Mouse (Mus musculus) liver, postnatal 0 days (tissue): ENCODE results near the gene Gm10309. TPM values are rescaled to one million over a fixed set of nuclear protein-coding genes. Genes with fewer than 3 reads are reported as not detected.
A peak's percentile ranks its signal among the peaks of the same experiment; 100 is the strongest.

Experiments used
- ATAC-seq: fragments of 200-750 bp; cut with Nextera tagmentation; 2 replicates; pipeline ENCODE4 v1.8.0; 2017; ENCODE audit warnings: mild to moderate bottlenecking, moderate library complexity
- DNase-seq: peaks from one replicate; pipeline ENCODE4 v3.0.0-alpha.2; 2016
- H3K27ac ChIP-seq: fragments of 300-500 bp; sonication (generic); 2 replicates; pipeline ENCODE4 v1.5.1; 2014; ENCODE audit warnings: antibody characterized with exemption, moderate library complexity, mild to moderate bottlenecking, low read depth
- H3K27me3 ChIP-seq: fragments of 300-500 bp; sonication (generic); 2 replicates; pipeline ENCODE4 v1.6.1; 2014; ENCODE audit warnings: low read length, control low read depth, mixed read lengths; ENCODE audit not compliant: insufficient read depth
- H3K36me3 ChIP-seq: fragments of 300-500 bp; sonication (generic); replicated peaks from 2 replicates; pipeline ENCODE4 v1.6.1; 2014; ENCODE audit warnings: mild to moderate bottlenecking, control low read depth, low read length, moderate library complexity, mixed read lengths; ENCODE audit not compliant: insufficient read depth
- H3K4me1 ChIP-seq: fragments of 300-500 bp; sonication (generic); 2 replicates; pipeline ENCODE4 v1.6.1; 2014; ENCODE audit warnings: antibody characterized with exemption, mild to moderate bottlenecking, control low read depth; ENCODE audit not compliant: insufficient read depth
- H3K4me2 ChIP-seq: fragments of 300-500 bp; sonication (generic); 2 replicates; pipeline ENCODE4 v1.6.1; 2014; ENCODE audit warnings: low read depth, mild to moderate bottlenecking, low read length, moderate library complexity, mixed read lengths
- H3K4me3 ChIP-seq: fragments of 300-500 bp; sonication (generic); 2 replicates; pipeline ENCODE4 v1.5.1; 2014; ENCODE audit warnings: low read depth, low read length
- H3K9ac ChIP-seq: fragments of 300-500 bp; sonication (generic); replicated peaks from 2 replicates; pipeline ENCODE4 v1.6.1; 2014; ENCODE audit warnings: mild to moderate bottlenecking, moderate library complexity
- H3K9me3 ChIP-seq: fragments of 300-500 bp; sonication (generic); 2 replicates; pipeline ENCODE4 v1.6.1; 2016; ENCODE audit warnings: mild to moderate bottlenecking, control low read depth, low read length, mixed read lengths
- CTCF ChIP-seq: sonication (generic); IDR thresholded peaks from 2 replicates; pipeline ENCODE4 v1.5.1; 2016; ENCODE audit warnings: antibody characterized with exemption, low read depth
- EP300 ChIP-seq: IDR thresholded peaks from 2 replicates; pipeline ENCODE4 v1.6.1; 2016; ENCODE audit warnings: antibody characterized with exemption, low read depth, mild to moderate bottlenecking
- WGBS: fragments of 180-500 bp; shearing (Covaris S2); extraction: QIAGEN DNeasy Blood & Tissue Kit; methylation state at CpG from one replicate; pipeline ENCODE4 v1.1.7; 2014; ENCODE audit not compliant: insufficient replicate concordance; 5-methylcytosine and 5-hydroxymethylcytosine counted together
- polyA plus RNA-seq: library from polyadenylated mRNA; unstranded; fragments of >200 nt; fragmentation: Nextera tagmentation; extraction: Ambion mirVana; gene quantifications from 2 replicates; pipeline ENCODE4 v1.2.1, GENCODE M21; 2015

Gm10309 gene
- 0.05 TPM in 1 of 2 replicates, not detected in the other for polyA plus RNA-seq

DNA sequence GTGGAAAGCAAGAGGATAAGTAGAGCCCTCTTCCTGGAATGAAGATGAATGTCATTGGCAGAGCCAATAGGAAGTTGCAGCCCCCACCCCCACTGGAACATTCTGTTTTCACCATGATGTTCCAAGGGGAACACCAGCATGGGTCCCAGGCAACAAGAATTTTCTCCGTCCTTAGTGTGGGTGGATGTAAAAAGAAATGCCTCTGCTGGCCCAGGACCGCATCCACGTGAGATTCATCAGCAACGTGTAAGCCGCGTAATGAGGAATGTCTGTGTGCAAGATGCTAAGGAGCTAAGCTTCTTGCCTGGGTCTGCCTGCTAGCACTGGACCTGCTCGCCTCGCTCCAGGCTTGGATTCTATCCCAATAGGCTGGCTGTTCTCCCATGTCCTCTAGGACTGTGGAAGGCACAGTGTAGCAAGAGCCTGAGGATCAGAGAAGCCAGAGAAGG lies at the start of gene Gm10309:
Gene Gm10309, minus strand, starts transcription at position 50 of the 449 bp plus-strand sequence.
- DNase-seq (no peak), ATAC-seq (no peak)
- H3K4me3 ChIP-seq, result no peak within 1 kb of the TSS
- 0 out of 2 replicates have a peak, but pooled peaks cover 10% of the 10 kb centered on the region for H3K4me1 ChIP-seq
- no peaks in the 10 kb centered on the region for H3K27me3 ChIP-seq
- no peaks in the 10 kb centered on the region for H3K9me3 ChIP-seq
- no peak for TF ChIP-seq CTCF
- TF ChIP-seq EP300, result no peak
- no peak within 1 kb of the TSS for H3K9ac ChIP-seq
- no peaks in the 10 kb centered on the region for H3K36me3 ChIP-seq
- no peak within 1 kb of the TSS for H3K4me2 ChIP-seq
- H3K27ac ChIP-seq, result peak within 1 kb of the TSS; percentile 84
- 87% methylated on average over 8 of the region's 8 CpGs for WGBS

DNA sequence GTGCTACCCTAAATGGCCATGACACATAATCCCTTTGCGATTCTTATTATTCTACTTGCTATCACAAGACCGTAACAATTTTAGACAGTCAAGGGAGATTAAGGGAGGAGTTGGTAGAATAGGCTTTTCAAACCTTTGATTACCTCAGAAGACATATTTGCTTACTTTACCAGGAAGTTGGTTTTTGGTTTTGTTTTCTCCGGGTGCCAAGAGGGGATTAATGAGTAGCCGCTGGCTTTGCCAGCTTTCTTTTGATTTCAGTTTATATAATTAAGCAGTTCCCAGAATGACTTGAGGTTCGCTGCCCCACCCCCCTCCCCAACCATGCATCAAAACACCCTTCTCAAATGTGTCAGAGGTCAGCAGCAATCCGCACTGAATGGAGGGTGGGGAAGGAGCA lies 47.0 kb upstream of the Gm10309 start:
- no peaks in the 10 kb centered on the region for H3K4me1 ChIP-seq
- no peak for DNase-seq
- WGBS, result 80% methylated on average over 6 of the region's 6 CpGs

DNA sequence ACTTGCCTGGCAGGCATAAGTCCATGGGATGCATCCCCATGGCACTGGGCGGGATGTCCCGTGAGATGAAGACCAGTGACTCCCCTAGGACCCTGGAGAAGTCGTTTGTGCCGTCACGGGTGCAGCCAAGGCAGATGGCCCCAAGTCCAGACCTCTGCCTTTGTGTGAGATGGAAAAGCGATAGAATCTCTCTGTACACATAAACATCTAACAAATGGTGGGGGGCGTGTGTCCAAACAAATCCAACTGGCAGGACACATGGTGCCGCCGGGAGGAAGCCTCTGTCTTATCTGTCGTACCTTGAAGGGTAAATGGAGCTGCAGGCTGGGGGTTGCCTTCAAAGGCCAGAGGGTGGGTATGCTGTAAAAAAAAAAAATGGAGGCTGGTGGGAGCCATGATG lies 46.5 kb upstream of the Gm10309 start:
- H3K27ac ChIP-seq, result no peak overlapping the region
- WGBS, result 77% methylated on average over 10 of the region's 10 CpGs
- ATAC-seq, result no peak

More for the DNA sequence above, 47.0 kb upstream of the Gm10309 start:
- no peak overlapping the region for H3K27ac ChIP-seq
- no peaks in the 10 kb centered on the region for H3K9me3 ChIP-seq
- H3K27me3 ChIP-seq, result no peaks in the 10 kb centered on the region
- TF ChIP-seq CTCF, result no peak
- TF ChIP-seq EP300, result no peak
- no peak overlapping the region for H3K9ac ChIP-seq
- H3K36me3 ChIP-seq, result no peaks in the 10 kb centered on the region
- no peak for ATAC-seq
- no peak overlapping the region for H3K4me2 ChIP-seq
- H3K4me3 ChIP-seq, result no peak overlapping the region

DNA sequence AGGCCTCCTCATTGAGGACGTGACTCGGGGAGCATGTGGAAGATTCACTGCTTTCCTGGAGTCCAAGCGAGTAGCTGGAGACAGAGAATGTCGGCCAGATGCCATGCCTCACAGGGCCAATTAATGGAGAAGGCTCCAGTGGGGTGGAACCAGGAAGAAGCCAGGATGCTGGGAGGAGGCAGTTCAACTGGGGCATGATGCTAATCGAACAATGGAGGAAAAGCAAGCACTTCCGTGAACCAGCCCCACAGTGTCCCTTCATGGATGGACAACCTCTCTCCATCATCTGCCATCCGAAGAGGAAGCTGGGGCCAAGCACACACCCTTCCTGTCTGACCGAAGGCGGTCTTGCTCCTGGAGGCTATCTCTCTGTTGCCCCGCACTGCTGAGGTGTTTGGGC lies 44.1 kb upstream of the Gm10309 start:
- 79% methylated on average over 10 of the region's 10 CpGs for WGBS
- H3K27me3 ChIP-seq, result no peaks in the 10 kb centered on the region
- TF ChIP-seq CTCF (no peak), EP300 (no peak)
- ATAC-seq (no peak), DNase-seq (no peak)
- no peak overlapping the region for H3K27ac ChIP-seq
- no peak overlapping the region for H3K4me3 ChIP-seq
- H3K9me3 ChIP-seq, result no peaks in the 10 kb centered on the region
- no peaks in the 10 kb centered on the region for H3K36me3 ChIP-seq
- no peak overlapping the region for H3K9ac ChIP-seq
- no peak overlapping the region for H3K4me2 ChIP-seq
- no peaks in the 10 kb centered on the region for H3K4me1 ChIP-seq

More for the DNA sequence above, 46.5 kb upstream of the Gm10309 start:
- no peak for DNase-seq
- Histone ChIP-seq H3K36me3 (no peaks in the 10 kb centered on the region), H3K4me2 (no peak overlapping the region), H3K9ac (no peak overlapping the region), H3K4me3 (no peak overlapping the region), H3K4me1 (no peaks in the 10 kb centered on the region), H3K27me3 (no peaks in the 10 kb centered on the region), H3K9me3 (no peaks in the 10 kb centered on the region)
- TF ChIP-seq CTCF (no peak), EP300 (no peak)

DNA sequence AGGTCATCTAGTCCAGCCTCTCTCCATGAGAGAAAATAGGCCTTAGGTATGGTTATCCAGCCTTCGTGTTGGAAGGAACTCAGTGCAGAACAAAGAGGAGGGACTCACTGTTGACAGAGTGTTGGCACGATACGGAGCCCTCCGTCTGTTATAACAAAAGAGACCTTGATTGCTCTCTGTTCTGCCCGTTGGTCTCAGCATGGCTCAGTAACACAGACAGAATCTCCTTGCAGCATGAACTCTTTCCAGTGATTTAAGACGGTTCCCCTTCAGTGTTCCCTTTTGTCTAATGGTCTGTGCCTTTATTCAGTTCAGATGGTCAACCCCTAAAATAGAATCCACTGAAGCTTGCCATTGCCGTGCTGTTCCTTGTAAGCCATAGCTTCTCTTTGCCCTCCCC lies 41.5 kb upstream of the Gm10309 start:
- H3K4me1 ChIP-seq, result no peaks in the 10 kb centered on the region
- DNase-seq, result no peak
- 79% methylated on average over 7 of the region's 7 CpGs for WGBS

DNA sequence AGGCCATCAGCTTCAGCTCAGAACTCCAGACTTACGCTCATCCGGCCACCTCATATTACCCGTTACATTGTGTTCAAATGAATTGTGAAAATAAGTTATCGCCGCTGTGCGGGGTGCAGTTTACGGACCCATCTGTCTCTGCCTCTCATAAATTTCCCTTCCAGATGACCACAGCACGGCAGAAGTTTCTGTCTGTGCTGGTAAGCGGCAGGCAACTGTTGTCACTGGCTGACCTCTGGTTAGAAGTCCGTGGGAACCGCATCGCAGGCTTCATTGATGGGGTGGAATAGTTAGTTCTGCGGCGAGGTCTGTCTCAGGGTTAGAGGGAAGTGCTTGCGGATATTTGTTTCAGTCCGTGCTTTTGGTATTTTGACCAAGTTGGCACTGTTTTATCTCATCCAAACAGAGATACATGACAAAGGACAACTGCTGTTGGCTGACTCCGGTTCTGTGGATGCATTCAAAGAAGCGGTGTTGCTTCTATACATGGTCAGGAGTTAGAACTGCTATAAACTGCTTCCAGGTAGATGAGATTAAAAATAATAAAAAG lies 34.9 kb upstream of the Gm10309 start:
- DNase-seq (no peak), ATAC-seq (no peak)
- no peaks in the 10 kb centered on the region; the same call in none of the 2 replicates for H3K4me1 ChIP-seq
- no peak overlapping the region for H3K4me3 ChIP-seq
- H3K9ac ChIP-seq, result no peak overlapping the region
- 67% methylated on average over 18 of the region's 18 CpGs for WGBS
- H3K27ac ChIP-seq, result no peak overlapping the region
- H3K9me3 ChIP-seq, result no peaks in the 10 kb centered on the region
- TF ChIP-seq EP300 (no peak), CTCF (no peak)
- H3K4me2 ChIP-seq, result no peak overlapping the region
- no peaks in the 10 kb centered on the region for H3K36me3 ChIP-seq
- H3K27me3 ChIP-seq, result no peaks in the 10 kb centered on the region

More for the DNA sequence above, 41.5 kb upstream of the Gm10309 start:
- no peak overlapping the region for H3K27ac ChIP-seq
- no peaks in the 10 kb centered on the region for H3K36me3 ChIP-seq
- no peaks in the 10 kb centered on the region for H3K27me3 ChIP-seq
- H3K9me3 ChIP-seq, result no peaks in the 10 kb centered on the region
- H3K4me2 ChIP-seq, result no peak overlapping the region
- ATAC-seq, result no peak
- TF ChIP-seq EP300 (no peak), CTCF (no peak)
- H3K4me3 ChIP-seq, result no peak overlapping the region
- no peak overlapping the region for H3K9ac ChIP-seq
